Mouse (Mus musculus): ENCODE data around the gene Aknad1. TPM values are rescaled to one million over a fixed set of nuclear protein-coding genes. Genes with fewer than 3 reads are reported as not detected.

Gene Aknad1
- total RNA-seq (2023): not detected in 4 replicates

GRCm38 (mm10) chr3:108739045-108739708 is at the start of gene Aknad1:
TSS of gene Aknad1 (plus strand) at chr3:108739658.

GRCm38 (mm10) chr3:108722036-108722872 is 17.2 kb upstream of the Aknad1 start, which contains the start of gene Gpsm2:
TSS of gene Gpsm2 (minus strand) at chr3:108722309.

Other genes starting within 250 kb of the Aknad1 start
- not detected in 4 replicates for gene 1700013F07Rik, start 205.5 kb upstream of the Aknad1 start, total RNA-seq (2023)
- gene 5330417C22Rik, start 203.1 kb upstream of the Aknad1 start, total RNA-seq (2023): 0.09 to 0.13 TPM in 2 of 4 replicates, not detected in the others
- 39.8 to 42.2 TPM (median 40.4 TPM) in 4 replicates for gene Tmem167b, start 177.2 kb upstream of the Aknad1 start, total RNA-seq (2023)
- 29.1 to 36.1 TPM (median 34.6 TPM) in 4 replicates for gene Taf13, start 168.0 kb upstream of the Aknad1 start, total RNA-seq (2023)
- 17.0 to 30.3 TPM (median 21.7 TPM) in 4 replicates for gene Wdr47, start 148.4 kb upstream of the Aknad1 start, total RNA-seq (2023)
- 31.9 to 44.0 TPM (median 39.7 TPM) in 4 replicates for gene Clcc1, start 85.7 kb upstream of the Aknad1 start, total RNA-seq (2023)
- gene Gpsm2, start 17.3 kb upstream of the Aknad1 start, total RNA-seq (2023): 0.26 to 1.1 TPM (median 0.53 TPM) in 3 of 4 replicates, not detected in the other
- gene Stxbp3, start 100.9 kb downstream of the Aknad1 start, total RNA-seq (2023): 67.4 to 78.1 TPM (median 72.6 TPM) in 4 replicates
- 0.89 to 2.0 TPM (median 1.1 TPM) in 4 replicates for gene Fndc7, start 150.3 kb downstream of the Aknad1 start, total RNA-seq (2023)
- 246 to 258 TPM (median 247 TPM) in 4 replicates for gene Prpf38b, start 172.1 kb downstream of the Aknad1 start, total RNA-seq (2023)
- gene Henmt1, start 200.2 kb downstream of the Aknad1 start, total RNA-seq (2023): 0.52 TPM in 1 of 4 replicates, not detected in the others
- not detected in 4 replicates for gene Gm9857, start 200.8 kb downstream of the Aknad1 start, total RNA-seq (2023)

All from B cell, adult 62 days (primary cell).